Mouse (Mus musculus) ES-E14 (cell line): ENCODE data around the gene Lamp1. TPM values are rescaled to one million over a fixed set of nuclear protein-coding genes. Genes with fewer than 3 reads are reported as not detected.
A peak's percentile ranks its signal among the peaks of the same experiment; 100 is the strongest.

Source experiments
- DNase-seq: peaks from one replicate; pipeline ENCODE4 v3.0.0-alpha.2; 2013; ENCODE audit warnings: low read depth, low spot score
- H3K27ac ChIP-seq: 2 replicates; pipeline ENCODE4 v1.5.1; 2012; ENCODE audit warnings: low read depth, mild to moderate bottlenecking, low read length, moderate library complexity, mixed read lengths; ENCODE audit not compliant: poor library complexity, insufficient read depth, severe bottlenecking
- H3K36me3 ChIP-seq: 2 replicates; pipeline ENCODE4 v1.6.1; 2012; ENCODE audit warnings: mild to moderate bottlenecking, low read length, moderate library complexity, mixed read lengths; ENCODE audit not compliant: control insufficient read depth, poor library complexity, insufficient read depth, severe bottlenecking
- H3K4me1 ChIP-seq, 2 experiments: fragments of 150-350 bp in 1 of 2; sonication (generic) in 1 of 2; 2 replicates each; pipeline ENCODE4 v1.6.1; 2012; ENCODE audit warnings: low read length in 2 of 2, mild to moderate bottlenecking in 1 of 2, mixed read lengths in 1 of 2; ENCODE audit not compliant: control insufficient read depth in 2 of 2, insufficient read depth in 2 of 2, poor library complexity in 1 of 2
- H3K4me3 ChIP-seq, 2 experiments: fragments of 150-350 bp in 1 of 2; sonication (generic) in 1 of 2; 2 replicates each; pipeline ENCODE4 v1.5.1; 2012; ENCODE audit warnings: low read length in 2 of 2, low read depth in 1 of 2, mild to moderate bottlenecking in 1 of 2, mixed read lengths in 1 of 2; ENCODE audit not compliant: insufficient read depth in 1 of 2, poor library complexity in 1 of 2, severe bottlenecking in 1 of 2
- H3K9ac ChIP-seq: 2 replicates; pipeline ENCODE4 v1.6.1; 2012; ENCODE audit warnings: low read depth, mild to moderate bottlenecking, low read length, mixed read lengths; ENCODE audit not compliant: poor library complexity, insufficient read depth, severe bottlenecking
- H3K9me3 ChIP-seq: fragments of 150-350 bp; sonication (generic); 2 replicates; pipeline ENCODE4 v1.6.1; 2012; ENCODE audit warnings: low read depth, mild to moderate bottlenecking, low read length; ENCODE audit not compliant: control insufficient read depth, insufficient read depth
- CHD2 ChIP-seq: IDR thresholded peaks from 2 replicates; pipeline ENCODE4 v1.6.1; 2014; ENCODE audit warnings: mild to moderate bottlenecking, low read depth, low read length, inconsistent platforms
- HCFC1 ChIP-seq: IDR thresholded peaks from 2 replicates; pipeline ENCODE4 v1.6.1; 2012; ENCODE audit warnings: low read length, inconsistent platforms, borderline replicate concordance; ENCODE audit not compliant: insufficient read depth
- MAFK ChIP-seq: IDR thresholded peaks from 2 replicates; pipeline ENCODE4 v1.6.1; 2014; ENCODE audit warnings: mild to moderate bottlenecking, low read depth, low read length, inconsistent platforms; ENCODE audit not compliant: insufficient read depth
- ZC3H11A ChIP-seq: IDR thresholded peaks from 2 replicates; pipeline ENCODE4 v1.6.1; 2012; ENCODE audit warnings: low read depth, mild to moderate bottlenecking, inconsistent platforms, low read length, borderline replicate concordance
- ZNF384 ChIP-seq: IDR thresholded peaks from 2 replicates; pipeline ENCODE4 v1.6.1; 2012; ENCODE audit warnings: low read depth, low read length, inconsistent platforms
- in situ Hi-C, 2 experiments: fragments of 600-800 bp; cut with MboI; formaldehyde crosslinking; loops; one replicate each; pipeline ENCODE4 v1.15.1; 2025; ENCODE audit warnings: low sequenced_read_pairs in 2 of 2, inconsistent platforms in 1 of 2; ENCODE audit not compliant: unreplicated experiment in 2 of 2
- total RNA-seq: library from RNA; depleted of rRNA; stranded (reverse); fragments of 300-350 nt; gene quantifications from 2 replicates; pipeline ENCODE4 v1.2.3, GENCODE M21; 2012

Gene Lamp1
- total RNA-seq, 1 experiment = 559 TPM

GRCm38 (mm10) chr8:13202041-13202440 lies 43.1 kb downstream of the Lamp1 start:
- no peak overlapping the region for H3K9ac ChIP-seq
- TF ChIP-seq ZC3H11A = no peak
- TF ChIP-seq MAFK = no peak
- TF ChIP-seq CHD2 = no peak
- no peak for TF ChIP-seq ZNF384
- TF ChIP-seq HCFC1 = no peak
- H3K27ac ChIP-seq = no peak overlapping the region
- H3K4me1 ChIP-seq = peaks cover 15 to 22% of the 10 kb centered on the region in 2 experiments; a peak in 3 of 4 replicates
- H3K36me3 ChIP-seq = peaks cover 7% of the 10 kb centered on the region; the same call in 1 of the 2 replicates
- DNase-seq = no peak
- in situ Hi-C loops = no loop called here
- H3K4me3 ChIP-seq = peak overlapping the region in 1 of 2 experiments; percentile 97; a peak in 2 of 4 replicates
- no peaks in the 10 kb centered on the region for H3K9me3 ChIP-seq

GRCm38 (mm10) chr8:13202806-13203205 lies 43.8 kb downstream of the Lamp1 start:
- no peak for DNase-seq
- H3K27ac ChIP-seq = no peak overlapping the region

GRCm38 (mm10) chr8:13203472-13203871 lies 44.5 kb downstream of the Lamp1 start:
- no peak for TF ChIP-seq ZC3H11A
- in situ Hi-C loops = no loop called here
- DNase-seq = no peak
- Histone ChIP-seq H3K9me3 (no peaks in the 10 kb centered on the region), H3K9ac (no peak overlapping the region), H3K4me1 (peaks cover 23 to 28% of the 10 kb centered on the region in 2 experiments), H3K36me3 (peaks cover 2% of the 10 kb centered on the region; the same call in 1 of the 2 replicates), H3K4me3 (no peak overlapping the region), H3K27ac (no peak overlapping the region)

More at GRCm38 (mm10) chr8:13202806-13203205, 43.8 kb downstream of the Lamp1 start:
- TF ChIP-seq CHD2 (no peak), ZNF384 (no peak), MAFK (no peak), ZC3H11A (no peak), HCFC1 (no peak)
- Histone ChIP-seq H3K9ac (no peak overlapping the region), H3K9me3 (no peaks in the 10 kb centered on the region), H3K4me3 (no peak overlapping the region), H3K4me1 (peaks cover 20 to 23% of the 10 kb centered on the region in 2 experiments), H3K36me3 (peaks cover 5% of the 10 kb centered on the region; the same call in 1 of the 2 replicates)
- in situ Hi-C loops = no loop called here

GRCm38 (mm10) chr8:13204371-13205140 lies 45.6 kb downstream of the Lamp1 start:
- H3K4me1 ChIP-seq = peaks cover 29 to 30% of the 10 kb centered on the region in 2 experiments
- no peak for DNase-seq
- no peaks in the 10 kb centered on the region for H3K9me3 ChIP-seq
- no peak overlapping the region for H3K9ac ChIP-seq
- no peak overlapping the region for H3K27ac ChIP-seq
- TF ChIP-seq ZNF384 = no peak
- TF ChIP-seq MAFK = no peak
- no peak for TF ChIP-seq ZC3H11A
- no peak for TF ChIP-seq HCFC1
- TF ChIP-seq CHD2 = no peak
- no peaks in the 10 kb centered on the region for H3K36me3 ChIP-seq
- in situ Hi-C loops = no loop called here
- H3K4me3 ChIP-seq = no peak overlapping the region
